Mouse (Mus musculus) cerebellum, postnatal 36 days (tissue): ENCODE measurements at regions not wholly inside any gene's neighbourhood (a gene's known extent, or its start where the extent isn't known, plus 50 kb on each side); places are given as distances from the start of the nearest gene placed in this dataset.

Experiments
- DNase-seq, 2 experiments: peaks; one replicate each; pipeline ENCODE4 v3.0.0; 2021 to 2022; ENCODE audit warnings: mixed read lengths in 2 of 2

- no peak for DNase-seq
Observed at GRCm38 (mm10) chr2:21044007-21044406, 75.3 kb upstream of the Arhgap21 start.

- no peak for DNase-seq
Observed at GRCm38 (mm10) chr2:21043302-21043701, 74.6 kb upstream of the Arhgap21 start.

GRCm38 (mm10) chr2:21037607-21038006 lies 68.9 kb upstream of the Arhgap21 start:
- no peak for DNase-seq

- no peak for DNase-seq
Observed at GRCm38 (mm10) chr2:21037181-21037580, 68.5 kb upstream of the Arhgap21 start.

GRCm38 (mm10) chr2:21035884-21036648 lies 67.4 kb upstream of the Arhgap21 start:
- no peak for DNase-seq

GRCm38 (mm10) chr2:21034651-21035050 lies 66.0 kb upstream of the Arhgap21 start:
- no peak for DNase-seq

- no peak for DNase-seq
Observed at GRCm38 (mm10) chr2:21030650-21031049, 62.0 kb upstream of the Arhgap21 start.

- DNase-seq: no peak
Observed at GRCm38 (mm10) chr2:21029391-21030010, 60.8 kb upstream of the Arhgap21 start.

- DNase-seq: no peak
Observed at GRCm38 (mm10) chr2:21028605-21029004, 59.9 kb upstream of the Arhgap21 start.

- no peak for DNase-seq
Observed at GRCm38 (mm10) chr2:21018535-21018934, 49.9 kb upstream of the Arhgap21 start.
